Comparison of ENCODE assay signal across 18 mouse cellular contexts in genomic region chr7:130827844-130828403, GRCm38 (mm10). TPM values are rescaled to one million over a fixed set of nuclear protein-coding genes. Genes with fewer than 3 reads are reported as not detected.
A peak's percentile ranks its signal among the peaks of the same experiment; 100 is the strongest.
DNase-seq lines count a peak whose midpoint lies in the region; ATAC-seq and TF ChIP-seq lines count a peak whose summit lies in the region.
"Had no signal": no experiment of that assay in that cellular context is flagged by ENCODE, and none has a peak within 500 bp of the region (broad histone marks: within the 10 kb centered on the region; RNA-seq: fewer than 3 reads in every experiment).

No protein-coding gene starts in this region.

- no peak for DNase-seq in spleen, adult 2 months (ENCODE audit: low read depth in 1 of 2, low spot score in 2 of 2)
- no peak for DNase-seq in spleen, postnatal 10 days (ENCODE audit: low spot score in 2 of 2)
- no peak for DNase-seq in frontal cortex, postnatal 25 days (ENCODE audit: low spot score in 2 of 2)
- DNase-seq: thymus, adult 18-20 months had no signal

- peak; percentile 90 for ATAC-seq in CD4-positive, CD25-positive, alpha-beta regulatory T cell, adult 4 months
- ATAC-seq in inflammation-experienced regulatory T-cells, adult 6 months: peak; percentile 91
- ATAC-seq in granulocyte monocyte progenitor cell, adult 5-6 weeks (replicated peaks; ENCODE audit: poor library complexity, severe bottlenecking): no peak
- no peak for ATAC-seq in kidney, embryonic 15.5 days (replicated peaks; ENCODE audit: low FRiP score)
- ATAC-seq: hindbrain, postnatal 0 days had no signal

- WGBS in spleen, adult 2 months: 33% methylated on average over 9 of the region's 9 CpGs
- 90% methylated on average over 9 of the region's 9 CpGs for WGBS in kidney, embryonic 15.5 days

- no peak for TF ChIP-seq POLR2A in spleen, adult 2 months (IDR thresholded peaks at IDR 0.05; ENCODE audit: low read depth, low read length)

- H3K4me2 ChIP-seq in kidney, embryonic 15.5 days: no peak overlapping the region
- H3K4me2 ChIP-seq: liver, embryonic 15.5 days; midbrain, embryonic 12.5 days; neural tube, embryonic 15.5 days; stomach, embryonic 15.5 days had no signal

- peak overlapping the region; percentile 45 for H3K27ac ChIP-seq in spleen, adult 2 months (ENCODE audit: insufficient read depth, low read length)
- no peak overlapping the region for H3K27ac ChIP-seq in kidney, embryonic 15.5 days
- H3K27ac ChIP-seq: heart, adult 2 months; hindbrain, postnatal 0 days; liver, embryonic 15.5 days; macrophage; midbrain, embryonic 12.5 days; neural tube, embryonic 15.5 days; stomach, embryonic 15.5 days had no signal

- TF ChIP-seq CTCF in spleen, adult 2 months (IDR thresholded peaks at IDR 0.05; ENCODE audit: extremely low read depth, insufficient read depth, insufficient read length, insufficient replicate concordance): no peak

- H3K9ac ChIP-seq in kidney, embryonic 15.5 days: no peak overlapping the region
- H3K9ac ChIP-seq: liver, embryonic 15.5 days; midbrain, embryonic 12.5 days; neural tube, embryonic 15.5 days; stomach, embryonic 15.5 days had no signal

- H3K4me1 ChIP-seq in spleen, adult 2 months (ENCODE audit: control insufficient read depth, insufficient read depth, insufficient read length): peaks cover 8% of the 10 kb centered on the region; the same call in 1 of the 2 replicates
- 0 out of 2 replicates have a peak, but pooled peaks cover 5% of the 10 kb centered on the region for H3K4me1 ChIP-seq in kidney, embryonic 15.5 days
- H3K4me1 ChIP-seq: liver, embryonic 15.5 days; midbrain, embryonic 12.5 days; neural tube, embryonic 15.5 days; stomach, embryonic 15.5 days had no signal

- no peaks in the 10 kb centered on the region for H3K36me3 ChIP-seq in spleen, adult 2 months (ENCODE audit: control insufficient read depth, insufficient read depth, low read length)
- H3K36me3 ChIP-seq in kidney, embryonic 15.5 days: no peaks in the 10 kb centered on the region
- H3K36me3 ChIP-seq: liver, embryonic 15.5 days; midbrain, embryonic 12.5 days; neural tube, embryonic 15.5 days; stomach, embryonic 15.5 days had no signal

- no peaks in the 10 kb centered on the region for H3K27me3 ChIP-seq in spleen, adult 2 months (ENCODE audit: control insufficient read depth, insufficient read depth, low read length)
- H3K27me3 ChIP-seq in kidney, embryonic 15.5 days: 0 out of 2 replicates have a peak, but pooled peaks cover 8% of the 10 kb centered on the region
- H3K27me3 ChIP-seq: liver, embryonic 15.5 days; neural tube, embryonic 15.5 days; stomach, embryonic 15.5 days had no signal

- H3K9me3 ChIP-seq in kidney, embryonic 15.5 days (replicated peaks): no peaks in the 10 kb centered on the region
- H3K9me3 ChIP-seq: liver, embryonic 15.5 days; midbrain, embryonic 12.5 days; neural tube, embryonic 15.5 days; stomach, embryonic 15.5 days had no signal

- H3K4me3 ChIP-seq in spleen, adult 2 months (ENCODE audit: extremely low read depth, insufficient read depth, insufficient read length): peak overlapping the region; percentile 7; the same call in 1 of the 2 replicates
- no peak overlapping the region for H3K4me3 ChIP-seq in kidney, embryonic 15.5 days (replicated peaks)
- H3K4me3 ChIP-seq: heart, adult 2 months; liver, embryonic 15.5 days; midbrain, embryonic 12.5 days; neural tube, embryonic 15.5 days; stomach, embryonic 15.5 days had no signal

RNA-seq across cellular contexts. Expression of gene Plekha1, which starts 37.6 kb away (rescaled TPM):
- polyA plus RNA-seq in spleen, adult 2 months (2012; rRNA removed): 22.4 and 22.5 TPM in 2 replicates
- 10 to 100 TPM; 30.9 to 41.6 TPM for polyA plus RNA-seq in CD4-positive, CD25-positive, alpha-beta regulatory T cell, adult 4 months (2017; shearing (Covaris generic))
- 10 to 100 TPM; 13.8 to 36.3 (median 27.6) TPM for polyA plus RNA-seq in inflammation-experienced regulatory T-cells, adult 6 months (2017; shearing (Covaris generic))
- total RNA-seq in granulocyte monocyte progenitor cell, adult 5-6 weeks (2014; fragmentation: Nextera tagmentation): 17.4 and 24.2 TPM in 2 replicates
- 21.0 and 21.4 TPM in 2 replicates for total RNA-seq in granulocyte monocyte progenitor cell, adult 5-6 weeks (2017)
- polyA plus RNA-seq in kidney, embryonic 15.5 days (2015; fragmentation: Nextera tagmentation; extraction: Ambion mirVana): 76.5 and 80.9 TPM in 2 replicates

RNA-seq across cellular contexts. Expression of gene Btbd16, which starts 54.1 kb away (rescaled TPM):
- polyA plus RNA-seq in spleen, adult 2 months (2012; rRNA removed): 0.16 and 0.20 TPM in 2 replicates
- 1 to 10 TPM; 6.3 to 7.4 TPM for polyA plus RNA-seq in CD4-positive, CD25-positive, alpha-beta regulatory T cell, adult 4 months (2017; shearing (Covaris generic))
- 1 to 10 TPM; 2.1 to 7.9 (median 7.2) TPM for polyA plus RNA-seq in inflammation-experienced regulatory T-cells, adult 6 months (2017; shearing (Covaris generic))
- total RNA-seq in granulocyte monocyte progenitor cell, adult 5-6 weeks (2014; fragmentation: Nextera tagmentation): 1.1 TPM in 1 of 2 replicates, not detected in the other
- total RNA-seq in granulocyte monocyte progenitor cell, adult 5-6 weeks (2017): 0.47 TPM in 1 of 2 replicates, not detected in the other
- polyA plus RNA-seq in kidney, embryonic 15.5 days (2015; fragmentation: Nextera tagmentation; extraction: Ambion mirVana): not detected in 2 replicates
- total RNA-seq: adrenal gland, adult 2 months; heart, adult 2 months; hindbrain, postnatal 0 days had no signal
- polyA plus RNA-seq: adrenal gland, adult 2 months; forebrain, embryonic 11.5 days; heart, embryonic 14.5 days; liver, embryonic 15.5 days; macrophage; midbrain, embryonic 12.5 days; neural tube, embryonic 15.5 days had no signal

Comparison
In these comparisons a context has a peak if more than half of its experiments do, and no peak if none do; other contexts are left out.
1. ATAC-seq: peak in CD4-positive, CD25-positive, alpha-beta regulatory T cell, adult 4 months (single experiment) and inflammation-experienced regulatory T-cells, adult 6 months (single experiment); none in granulocyte monocyte progenitor cell, adult 5-6 weeks (single experiment) and kidney, embryonic 15.5 days (single experiment).